Mouse (Mus musculus) ES-E14 (cell line): Measurements from ENCODE around the gene Cage1. TPM values are rescaled to one million over a fixed set of nuclear protein-coding genes. Genes with fewer than 3 reads are reported as not detected.
A peak's percentile ranks its signal among the peaks of the same experiment; 100 is the strongest.

Experiments
- DNase-seq: peaks from one replicate; pipeline ENCODE4 v3.0.0-alpha.2; 2013; ENCODE audit warnings: low read depth, low spot score
- H3K27ac ChIP-seq: 2 replicates; pipeline ENCODE4 v1.5.1; 2012; ENCODE audit warnings: low read depth, mild to moderate bottlenecking, low read length, moderate library complexity, mixed read lengths; ENCODE audit not compliant: poor library complexity, insufficient read depth, severe bottlenecking
- H3K36me3 ChIP-seq: 2 replicates; pipeline ENCODE4 v1.6.1; 2012; ENCODE audit warnings: mild to moderate bottlenecking, low read length, moderate library complexity, mixed read lengths; ENCODE audit not compliant: control insufficient read depth, poor library complexity, insufficient read depth, severe bottlenecking
- H3K4me1 ChIP-seq, 2 experiments: fragments of 150-350 bp in 1 of 2; sonication (generic) in 1 of 2; 2 replicates each; pipeline ENCODE4 v1.6.1; 2012; ENCODE audit warnings: low read length in 2 of 2, mild to moderate bottlenecking in 1 of 2, mixed read lengths in 1 of 2; ENCODE audit not compliant: control insufficient read depth in 2 of 2, insufficient read depth in 2 of 2, poor library complexity in 1 of 2
- H3K4me3 ChIP-seq, 2 experiments: fragments of 150-350 bp in 1 of 2; sonication (generic) in 1 of 2; 2 replicates each; pipeline ENCODE4 v1.5.1; 2012; ENCODE audit warnings: low read length in 2 of 2, low read depth in 1 of 2, mild to moderate bottlenecking in 1 of 2, mixed read lengths in 1 of 2; ENCODE audit not compliant: insufficient read depth in 1 of 2, poor library complexity in 1 of 2, severe bottlenecking in 1 of 2
- H3K9ac ChIP-seq: 2 replicates; pipeline ENCODE4 v1.6.1; 2012; ENCODE audit warnings: low read depth, mild to moderate bottlenecking, low read length, mixed read lengths; ENCODE audit not compliant: poor library complexity, insufficient read depth, severe bottlenecking
- H3K9me3 ChIP-seq: fragments of 150-350 bp; sonication (generic); 2 replicates; pipeline ENCODE4 v1.6.1; 2012; ENCODE audit warnings: low read depth, mild to moderate bottlenecking, low read length; ENCODE audit not compliant: control insufficient read depth, insufficient read depth
- CHD2 ChIP-seq: IDR thresholded peaks from 2 replicates; pipeline ENCODE4 v1.6.1; 2014; ENCODE audit warnings: mild to moderate bottlenecking, low read depth, low read length, inconsistent platforms
- HCFC1 ChIP-seq: IDR thresholded peaks from 2 replicates; pipeline ENCODE4 v1.6.1; 2012; ENCODE audit warnings: low read length, inconsistent platforms, borderline replicate concordance; ENCODE audit not compliant: insufficient read depth
- MAFK ChIP-seq: IDR thresholded peaks from 2 replicates; pipeline ENCODE4 v1.6.1; 2014; ENCODE audit warnings: mild to moderate bottlenecking, low read depth, low read length, inconsistent platforms; ENCODE audit not compliant: insufficient read depth
- ZC3H11A ChIP-seq: IDR thresholded peaks from 2 replicates; pipeline ENCODE4 v1.6.1; 2012; ENCODE audit warnings: low read depth, mild to moderate bottlenecking, inconsistent platforms, low read length, borderline replicate concordance
- ZNF384 ChIP-seq: IDR thresholded peaks from 2 replicates; pipeline ENCODE4 v1.6.1; 2012; ENCODE audit warnings: low read depth, low read length, inconsistent platforms
- in situ Hi-C, 2 experiments: fragments of 600-800 bp; cut with MboI; formaldehyde crosslinking; loops; one replicate each; pipeline ENCODE4 v1.15.1; 2025; ENCODE audit warnings: low sequenced_read_pairs in 2 of 2, inconsistent platforms in 1 of 2; ENCODE audit not compliant: unreplicated experiment in 2 of 2
- total RNA-seq: library from RNA; depleted of rRNA; stranded (reverse); fragments of 300-350 nt; gene quantifications from 2 replicates; pipeline ENCODE4 v1.2.3, GENCODE M21; 2012

The Cage1 gene
- total RNA-seq, 1 experiment: 0.54 TPM

DNA sequence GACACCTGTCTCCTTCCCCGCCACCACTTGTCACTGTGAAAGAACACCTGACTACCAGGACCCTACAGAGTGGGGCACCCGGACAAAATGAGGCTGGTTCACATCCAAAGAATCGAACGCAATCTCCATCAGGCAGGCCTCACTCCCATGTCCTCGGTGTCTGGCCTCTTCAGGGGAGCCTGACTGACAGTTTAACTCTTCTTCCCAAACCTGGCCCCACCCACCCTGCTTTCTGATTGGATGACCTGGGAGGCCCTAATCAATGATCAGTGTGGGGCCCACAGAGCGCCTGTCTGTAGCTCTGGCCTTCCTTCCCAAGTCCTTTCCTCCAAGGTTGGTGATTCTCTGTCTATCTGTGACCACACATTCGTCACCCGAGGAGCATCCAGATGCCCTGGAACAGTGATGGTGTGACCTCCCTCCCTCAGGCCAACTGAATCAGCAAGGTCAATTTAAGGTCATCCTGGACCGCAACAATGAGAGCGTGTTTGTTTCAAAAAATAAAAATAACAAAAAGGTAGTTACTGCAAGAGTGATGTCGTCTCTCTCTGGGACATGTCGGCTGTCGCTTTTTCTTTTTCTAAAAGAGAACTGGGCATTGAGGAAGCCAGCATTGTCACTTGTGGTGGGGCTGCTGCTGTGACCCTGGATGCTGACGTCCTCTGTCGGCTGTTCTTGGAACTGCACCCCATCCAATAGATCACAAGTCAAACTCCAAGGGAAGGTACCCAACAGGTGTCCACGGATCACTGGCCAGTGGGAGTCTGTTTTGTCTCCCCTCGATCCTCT, 71.5 kb downstream of the Cage1 start:
- Histone ChIP-seq H3K36me3 (no peaks in the 10 kb centered on the region), H3K9me3 (no peaks in the 10 kb centered on the region), H3K9ac (no peak overlapping the region; the same call in 1 of the 2 replicates), H3K4me1 (peaks cover 2 to 19% of the 10 kb centered on the region in 2 experiments; a peak in 3 of 4 replicates), H3K4me3 (peak overlapping the region; percentile 5 to 20; a peak in 3 of 4 replicates), H3K27ac (peak overlapping the region; percentile 6; the same call in 1 of the 2 replicates)
- TF ChIP-seq HCFC1 (no peak), ZNF384 (no peak), CHD2 (no peak), MAFK (no peak), ZC3H11A (no peak)
- in situ Hi-C loops: no loop called here
- peak; percentile 85 for DNase-seq

GRCm38 (mm10) chr13:37964128-37965087, 72.5 kb downstream of the Cage1 start:
- in situ Hi-C loops: no loop called here
- no peak for TF ChIP-seq CHD2
- no peak for TF ChIP-seq HCFC1
- TF ChIP-seq ZNF384: no peak
- TF ChIP-seq ZC3H11A: no peak
- TF ChIP-seq MAFK: no peak
- no peaks in the 10 kb centered on the region for H3K9me3 ChIP-seq
- H3K27ac ChIP-seq: no peak overlapping the region
- no peak overlapping the region for H3K9ac ChIP-seq
- H3K4me1 ChIP-seq: peaks cover 2 to 19% of the 10 kb centered on the region in 2 experiments; a peak in 3 of 4 replicates
- no peaks in the 10 kb centered on the region for H3K36me3 ChIP-seq
- no peak for DNase-seq
- peak overlapping the region; percentile 5 to 74; a peak in 3 of 4 replicates for H3K4me3 ChIP-seq

- Histone ChIP-seq H3K4me3 (peak overlapping the region; percentile 55 to 74), H3K9me3 (no peaks in the 10 kb centered on the region), H3K4me1 (peaks cover 2 to 19% of the 10 kb centered on the region in 2 experiments; a peak in 3 of 4 replicates), H3K9ac (peak overlapping the region; percentile 32; the same call in 1 of the 2 replicates), H3K36me3 (no peaks in the 10 kb centered on the region), H3K27ac (no peak overlapping the region)
- TF ChIP-seq ZNF384 (no peak), HCFC1 (no peak), ZC3H11A (peak; percentile 34; the same call in 1 of the 2 replicates)
- in situ Hi-C loops: no loop called here
- DNase-seq: peak; percentile 89
Measured at GRCm38 (mm10) chr13:37963354-37964007, 73.4 kb downstream of the Cage1 start.

DNA sequence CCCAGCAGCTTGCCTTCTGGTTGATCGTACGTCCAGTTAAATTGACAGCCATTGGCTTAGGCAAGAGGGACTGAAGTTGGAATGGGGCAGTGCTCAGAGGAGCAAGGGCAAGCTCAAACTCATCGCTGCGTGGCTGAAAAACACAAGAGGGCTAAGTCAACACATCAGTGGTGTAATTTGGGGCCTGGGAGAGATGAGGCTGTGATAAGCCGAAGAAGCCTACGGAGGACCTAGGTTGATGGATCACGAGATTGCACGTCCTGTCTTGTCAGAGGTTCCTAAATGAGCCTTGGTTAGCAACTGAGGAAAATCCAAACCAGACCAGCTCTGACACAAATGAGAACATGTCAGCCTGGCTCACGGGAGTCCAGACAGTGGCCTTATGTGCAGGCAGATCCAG, 74.3 kb downstream of the Cage1 start:
- no peak overlapping the region for H3K27ac ChIP-seq
- no peaks in the 10 kb centered on the region for H3K9me3 ChIP-seq
- no peak for DNase-seq
- in situ Hi-C loops: no loop called here
- H3K4me1 ChIP-seq: peaks cover 2 to 17% of the 10 kb centered on the region in 2 experiments; a peak in 3 of 4 replicates
- TF ChIP-seq CHD2: no peak
- no peak for TF ChIP-seq ZNF384
- TF ChIP-seq MAFK: no peak
- TF ChIP-seq HCFC1: no peak
- TF ChIP-seq ZC3H11A: no peak
- H3K4me3 ChIP-seq: no peak overlapping the region
- no peak overlapping the region for H3K9ac ChIP-seq
- no peaks in the 10 kb centered on the region for H3K36me3 ChIP-seq
